Mouse (Mus musculus) A20 (cell line): ENCODE measurements at regions not wholly inside any gene's neighbourhood (a gene's known extent, or its start where the extent isn't known, plus 50 kb on each side); places are given as distances from the start of the nearest gene placed in this dataset.

Experiments
- DNase-seq: peaks from one replicate; pipeline ENCODE4 v3.0.0-alpha.2; 2011; ENCODE audit warnings: low read depth, low spot score

GRCm38 (mm10) chr13:16100253-16100652 is 88.6 kb downstream of the Inhba start:
- no peak for DNase-seq

DNA sequence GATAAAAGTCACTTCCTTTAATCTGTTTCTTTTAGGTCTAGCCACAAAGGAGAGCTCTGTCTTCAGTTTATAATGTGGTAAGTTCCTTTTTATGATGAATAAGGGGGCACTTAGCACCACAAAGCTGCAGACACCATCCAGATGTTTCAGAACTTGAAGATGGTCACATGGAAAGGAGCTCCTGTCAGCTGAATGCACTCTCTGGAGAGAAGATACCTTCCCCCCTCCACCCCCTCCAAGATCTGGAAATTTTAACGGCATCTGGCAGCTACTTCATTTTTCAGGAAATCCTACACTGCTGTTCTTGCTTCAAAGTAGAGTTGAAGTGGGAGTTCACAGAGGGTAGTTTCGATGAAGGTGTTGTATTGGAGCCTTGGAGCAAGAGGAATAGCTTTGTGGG is 103.2 kb downstream of the Inhba start:
- no peak for DNase-seq

GRCm38 (mm10) chr13:16146686-16147085 is 135.0 kb downstream of the Inhba start:
- no peak for DNase-seq

GRCm38 (mm10) chr13:16154926-16155325 is 143.3 kb downstream of the Inhba start:
- DNase-seq = no peak

DNA sequence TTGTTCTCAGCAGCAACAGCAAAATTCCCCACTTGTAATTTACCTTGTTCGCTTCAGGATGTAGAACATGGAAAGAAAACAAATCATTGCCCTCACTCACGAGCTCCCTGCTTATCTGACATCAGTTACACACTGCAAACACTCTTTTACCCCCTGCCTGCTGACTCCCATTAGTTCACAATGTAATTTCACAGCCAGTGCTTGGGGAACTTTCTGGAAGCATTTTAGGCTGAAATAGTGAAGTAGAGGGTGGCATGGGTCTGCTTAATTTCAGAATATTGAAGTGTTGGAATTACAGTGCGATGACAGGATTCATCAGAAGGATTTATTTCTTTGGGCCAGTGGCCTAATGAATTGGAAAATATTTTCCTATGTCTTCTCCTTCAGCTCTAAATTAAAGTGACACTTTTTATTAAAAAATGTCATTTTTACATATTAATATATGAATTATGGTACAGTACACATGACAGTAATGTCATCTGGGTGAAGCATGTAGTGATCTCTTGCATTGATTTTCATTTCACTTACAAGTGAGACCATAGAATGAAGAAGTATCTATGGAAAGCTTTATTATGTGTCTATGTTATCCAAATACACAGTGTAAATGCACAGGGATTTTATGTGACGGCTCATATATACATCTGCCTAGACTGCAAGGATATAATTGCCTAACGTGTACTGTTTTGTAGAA is 153.7 kb downstream of the Inhba start:
- DNase-seq = no peak

- DNase-seq = no peak
Measured at GRCm38 (mm10) chr13:16196692-16197091, 185.0 kb downstream of the Inhba start.

DNA sequence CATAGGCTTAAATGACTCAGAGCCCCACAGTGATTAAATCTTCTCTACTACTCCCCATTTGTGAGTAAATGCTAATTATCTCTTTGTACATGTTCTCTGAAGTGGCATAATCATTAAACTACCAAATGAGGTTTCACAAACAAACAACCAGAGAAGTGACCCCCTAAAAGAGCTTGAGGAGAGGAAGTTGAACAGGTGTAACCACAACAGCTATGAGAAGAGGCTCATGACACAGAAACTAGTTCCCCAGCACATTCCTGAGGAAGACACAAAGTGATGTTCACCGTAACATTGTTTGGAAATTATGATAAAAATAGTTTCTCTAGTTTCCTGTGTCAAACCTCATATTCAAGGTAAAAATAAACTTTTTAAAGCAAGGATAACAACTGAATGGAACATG is 188.4 kb downstream of the Inhba start:
- DNase-seq = no peak

DNA sequence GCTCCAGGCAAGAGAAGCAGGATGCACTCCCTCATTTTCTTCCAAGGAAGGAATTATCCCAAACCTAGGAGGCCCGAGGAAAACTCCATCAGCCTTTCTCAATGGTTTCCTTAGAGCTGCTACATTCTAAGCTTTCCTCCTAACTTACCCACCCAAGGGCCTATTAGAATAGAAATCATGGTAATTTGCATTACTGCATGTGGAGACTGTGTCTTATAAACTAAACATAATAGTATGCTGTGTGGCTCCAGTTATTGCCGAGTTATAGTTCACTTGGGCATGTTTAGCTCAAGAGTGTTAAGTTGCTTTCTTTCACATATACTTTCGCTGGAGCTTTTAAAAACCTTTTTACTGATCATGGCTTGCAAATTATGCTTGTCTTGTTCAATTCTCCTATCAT is 191.5 kb downstream of the Inhba start:
- DNase-seq = no peak

DNA sequence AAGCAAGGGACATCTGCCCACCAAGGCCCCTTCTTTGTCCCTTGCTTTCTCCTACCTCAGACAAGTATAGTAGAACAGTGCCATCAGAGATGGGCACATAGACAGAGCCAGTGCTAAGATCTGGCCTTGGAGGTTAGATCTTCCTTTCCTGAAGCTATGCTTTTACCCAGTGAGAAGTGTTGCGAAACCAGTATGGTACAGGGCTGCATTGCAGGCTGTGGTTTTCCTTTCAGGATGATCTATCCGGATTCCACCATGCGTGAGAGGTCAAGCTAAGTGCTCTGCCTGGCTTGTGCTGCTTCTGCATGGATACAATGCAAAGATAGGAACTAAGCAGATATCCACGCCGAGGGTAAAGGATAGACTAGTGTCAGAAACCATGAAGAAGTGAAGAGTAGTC is 192.4 kb downstream of the Inhba start:
- DNase-seq = no peak

DNA sequence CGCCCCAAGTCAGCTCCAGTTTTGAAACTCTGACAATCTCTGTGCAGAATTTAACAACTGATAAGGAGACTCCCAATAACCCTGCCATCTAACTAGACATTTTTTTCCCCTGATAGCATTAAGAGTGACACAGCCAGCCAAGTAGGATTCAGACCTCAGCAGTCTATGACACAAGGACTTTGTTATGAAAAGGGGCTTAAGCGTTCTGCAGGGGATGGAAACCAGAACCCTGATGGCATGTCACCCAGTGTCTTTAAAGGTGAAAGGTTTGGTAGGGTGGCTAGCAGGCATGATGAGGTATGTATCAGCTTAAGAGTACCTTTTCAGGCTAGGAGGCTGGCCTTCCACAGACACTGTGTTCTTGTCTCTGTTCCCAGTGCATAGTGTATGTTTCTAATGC is 199.8 kb downstream of the Inhba start:
- no peak for DNase-seq

GRCm38 (mm10) chr13:16219877-16220276 is 208.2 kb downstream of the Inhba start:
- no peak for DNase-seq

GRCm38 (mm10) chr13:16222942-16223600 is 211.4 kb downstream of the Inhba start:
- no peak for DNase-seq

- DNase-seq = no peak
Measured at GRCm38 (mm10) chr13:16261145-16261544, 249.5 kb downstream of the Inhba start.

DNA sequence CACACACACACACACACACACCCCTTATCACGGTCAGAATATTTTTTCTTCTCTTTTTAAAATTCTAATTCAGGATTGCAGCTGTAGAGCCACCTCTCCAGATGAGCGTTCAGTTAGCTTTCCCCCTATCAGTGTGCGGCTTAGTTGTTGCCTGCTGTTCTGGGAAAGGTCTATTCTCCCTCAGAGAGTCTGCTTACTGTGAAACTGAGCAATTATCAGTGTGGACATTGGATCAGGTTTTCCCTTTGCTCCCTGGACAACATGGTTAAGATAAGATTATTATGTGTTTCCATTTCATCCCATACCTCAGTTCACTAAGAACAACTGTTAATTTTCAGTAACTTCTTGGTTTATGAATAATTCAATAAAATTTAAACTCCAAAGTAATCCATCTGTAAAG is 268.3 kb downstream of the Inhba start:
- no peak for DNase-seq

DNA sequence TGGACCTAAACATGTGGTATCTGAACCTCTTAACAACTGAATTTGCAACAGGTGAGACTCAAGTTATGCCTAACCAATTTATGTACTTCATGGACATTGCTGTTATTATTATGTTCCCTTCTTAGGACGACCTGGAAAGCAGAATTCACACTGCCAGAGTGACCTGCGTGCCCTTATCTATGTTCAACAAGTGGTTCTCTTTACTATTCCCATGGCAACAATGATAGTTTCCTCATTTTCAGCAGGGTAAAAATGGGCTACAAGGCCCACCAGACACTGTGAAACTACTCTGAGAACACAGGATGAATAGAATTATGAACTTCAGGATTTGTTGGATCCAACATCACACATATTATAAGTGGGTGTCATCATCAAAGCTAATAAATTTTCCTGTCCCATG is 269.1 kb downstream of the Inhba start:
- no peak for DNase-seq

DNA sequence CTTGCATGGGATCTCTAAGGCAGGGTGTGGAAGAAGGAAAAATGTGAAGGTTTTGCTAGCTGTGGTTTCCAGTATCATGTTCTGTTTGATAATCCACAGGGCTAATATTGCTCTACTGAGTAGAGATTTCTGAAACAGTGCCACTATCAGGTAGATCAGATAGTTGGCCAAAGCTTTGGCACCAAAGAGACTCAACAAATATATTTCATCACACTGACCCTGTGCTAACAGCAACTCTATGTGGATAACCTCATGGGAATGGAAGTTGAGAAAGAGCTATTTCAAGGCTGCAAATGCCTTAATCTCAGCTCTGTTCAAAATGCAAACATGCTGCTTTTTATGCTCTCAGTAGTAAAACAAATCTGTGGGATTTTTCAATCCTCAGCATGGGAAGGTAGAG is 270.1 kb downstream of the Inhba start:
- DNase-seq = no peak

GRCm38 (mm10) chr13:16282230-16282629 is 270.6 kb downstream of the Inhba start:
- no peak for DNase-seq

GRCm38 (mm10) chr13:16283336-16283735 is 271.7 kb downstream of the Inhba start:
- DNase-seq = no peak

DNA sequence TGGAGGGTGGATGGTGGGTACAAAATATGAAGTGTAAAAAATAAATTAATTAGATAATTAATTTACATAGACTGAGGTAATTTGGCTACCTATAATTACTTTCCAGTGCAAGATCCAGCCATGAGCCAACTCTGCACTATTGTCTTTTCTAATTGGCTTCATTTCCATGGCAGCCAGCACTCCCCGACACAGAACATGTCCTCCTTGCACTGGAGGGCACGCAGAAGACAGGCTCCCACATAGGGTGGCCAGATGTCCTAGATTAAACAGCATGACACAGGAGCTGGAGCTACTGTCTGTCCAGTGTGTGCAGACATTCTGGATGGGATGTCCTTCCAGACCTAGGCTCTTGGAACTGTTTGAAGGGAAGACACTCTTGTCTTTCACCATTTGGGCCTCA is 278.0 kb downstream of the Inhba start:
- no peak for DNase-seq

DNA sequence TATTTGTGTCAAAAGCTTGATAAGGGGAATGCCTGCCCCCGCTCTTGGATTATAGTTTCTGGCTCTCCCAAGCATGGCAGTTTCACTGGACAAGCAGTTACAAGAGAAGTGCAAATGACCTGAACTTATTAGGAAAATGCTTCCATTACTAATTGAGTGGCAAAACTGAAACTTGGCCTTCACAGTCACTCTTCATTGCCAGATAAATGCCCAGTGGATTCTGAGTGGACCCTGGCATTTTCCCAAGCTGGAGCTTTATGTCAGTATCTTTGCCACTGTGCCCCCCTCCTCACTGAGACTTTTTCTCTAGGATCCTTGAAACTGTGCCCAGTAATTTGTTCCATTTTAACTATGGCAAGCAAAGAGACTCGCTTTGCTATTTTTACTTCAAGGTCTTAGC is 279.1 kb downstream of the Inhba start:
- DNase-seq = no peak

DNA sequence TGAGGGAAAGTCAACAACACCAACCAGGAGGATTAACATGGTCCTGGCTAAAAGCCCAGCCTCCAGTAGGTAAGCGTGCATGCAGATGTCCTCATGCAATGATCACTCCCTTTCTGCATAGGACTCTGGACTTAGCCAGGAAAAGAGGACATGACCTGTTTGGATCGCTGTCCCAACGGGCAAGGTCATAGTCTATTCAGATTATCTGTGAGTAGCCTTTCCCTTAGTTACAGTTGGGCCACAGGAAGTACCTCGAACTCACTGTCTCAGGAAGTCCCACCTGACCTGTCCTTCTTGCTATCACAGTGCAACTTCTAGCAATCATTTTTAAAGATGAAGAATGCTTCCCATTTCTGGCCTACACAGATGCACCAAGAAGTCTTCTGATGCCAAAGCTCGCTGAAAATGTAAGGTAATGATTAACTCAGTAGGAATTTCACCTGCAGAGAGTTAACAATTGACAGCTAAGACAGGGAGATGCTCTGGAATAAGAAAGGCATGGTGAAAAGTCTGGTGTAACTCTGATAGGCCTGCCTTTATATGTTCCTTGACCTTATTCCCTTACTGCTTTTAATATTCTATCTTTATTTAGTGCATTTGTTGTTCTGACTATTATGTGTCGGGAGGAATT is 280.1 kb downstream of the Inhba start:
- DNase-seq = no peak

GRCm38 (mm10) chr13:16299756-16300155 is 288.1 kb downstream of the Inhba start:
- no peak for DNase-seq

DNA sequence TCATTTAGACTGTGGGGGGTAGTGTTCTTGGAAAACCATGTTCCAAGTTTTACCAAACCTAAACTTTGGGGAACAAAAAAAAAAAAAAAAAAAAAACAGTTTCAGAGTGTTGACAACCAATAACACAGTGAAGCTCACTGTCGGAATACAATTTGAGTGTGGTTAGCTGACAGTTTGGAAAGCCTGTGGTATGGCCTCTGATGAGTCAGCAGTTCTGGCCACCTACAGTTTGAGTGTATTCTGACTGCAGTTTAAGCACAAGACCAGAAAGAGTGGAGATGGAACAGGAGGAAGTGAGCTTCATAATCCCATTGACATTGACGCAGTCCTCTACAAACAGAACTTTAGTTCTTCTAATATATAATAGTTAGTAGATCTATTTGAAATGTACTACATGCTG is 303.0 kb downstream of the Inhba start:
- no peak for DNase-seq
